Mouse (Mus musculus) neural tube, embryonic 15.5 days (tissue): ENCODE results near the gene Fam208a. TPM values are rescaled to one million over a fixed set of nuclear protein-coding genes. Genes with fewer than 3 reads are reported as not detected.

Source experiments
- ATAC-seq: fragments of 200-750 bp; cut with Nextera tagmentation; 2 replicates; pipeline ENCODE4 v1.8.0; 2017; ENCODE audit warnings: mild to moderate bottlenecking, moderate TSS enrichment, moderate library complexity; ENCODE audit not compliant: low FRiP score
- H3K27ac ChIP-seq: fragments of 300-500 bp; sonication (generic); replicated peaks from 2 replicates; pipeline ENCODE4 v1.5.1; 2015; ENCODE audit warnings: mild to moderate bottlenecking, inconsistent platforms
- H3K27me3 ChIP-seq: fragments of 300-500 bp; sonication (generic); replicated peaks from 2 replicates; pipeline ENCODE4 v1.6.1; 2015; ENCODE audit warnings: inconsistent platforms
- H3K36me3 ChIP-seq: fragments of 300-500 bp; sonication (generic); 2 replicates; pipeline ENCODE4 v1.6.1; 2015; ENCODE audit warnings: inconsistent platforms
- H3K4me1 ChIP-seq: fragments of 300-500 bp; sonication (generic); 2 replicates; pipeline ENCODE4 v1.6.1; 2015; ENCODE audit warnings: inconsistent platforms
- H3K4me2 ChIP-seq: fragments of 300-500 bp; sonication (generic); 2 replicates; pipeline ENCODE4 v1.6.1; 2015; ENCODE audit warnings: inconsistent platforms, mild to moderate bottlenecking, moderate library complexity
- H3K4me3 ChIP-seq: fragments of 300-500 bp; sonication (generic); replicated peaks from 2 replicates; pipeline ENCODE4 v1.5.1; 2015; ENCODE audit warnings: mild to moderate bottlenecking, inconsistent platforms
- H3K9ac ChIP-seq: fragments of 300-500 bp; sonication (generic); replicated peaks from 2 replicates; pipeline ENCODE4 v1.6.1; 2015; ENCODE audit warnings: mild to moderate bottlenecking, inconsistent platforms
- H3K9me3 ChIP-seq: fragments of 300-500 bp; sonication (generic); replicated peaks from 2 replicates; pipeline ENCODE4 v1.6.1; 2016; ENCODE audit warnings: inconsistent platforms
- WGBS: fragments of 180-500 bp; shearing (Covaris S2); methylation state at CpG from one replicate; pipeline ENCODE4 v1.1.7; 2015; ENCODE audit warnings: mixed read lengths; 5-methylcytosine and 5-hydroxymethylcytosine counted together
- polyA plus RNA-seq: library from polyadenylated mRNA; unstranded; fragments of >200 nt; fragmentation: Nextera tagmentation; extraction: Ambion mirVana; gene quantifications from 2 replicates; pipeline ENCODE4 v1.2.1, GENCODE M21; 2015

Gene Fam208a
- polyA plus RNA-seq, 1 experiment from 2014 or later: 15.9 TPM

- Histone ChIP-seq H3K9ac (peak overlapping the region; percentile 91), H3K27me3 (no peaks in the 10 kb centered on the region), H3K4me3 (peak overlapping the region; percentile 73), H3K9me3 (0 out of 2 replicates have a peak, but pooled peaks cover 5% of the 10 kb centered on the region), H3K4me1 (peaks cover 8% of the 10 kb centered on the region), H3K4me2 (peak overlapping the region; percentile 84), H3K27ac (peak overlapping the region; percentile 100), H3K36me3 (peaks cover 12% of the 10 kb centered on the region)
- peak; percentile 92 for ATAC-seq
- under 1% methylated on average over 76 of the region's 78 CpGs for WGBS
These were observed 508 bp downstream of the Fam208a start for GRCm38 (mm10) chr14:27428973-27429711.

DNA sequence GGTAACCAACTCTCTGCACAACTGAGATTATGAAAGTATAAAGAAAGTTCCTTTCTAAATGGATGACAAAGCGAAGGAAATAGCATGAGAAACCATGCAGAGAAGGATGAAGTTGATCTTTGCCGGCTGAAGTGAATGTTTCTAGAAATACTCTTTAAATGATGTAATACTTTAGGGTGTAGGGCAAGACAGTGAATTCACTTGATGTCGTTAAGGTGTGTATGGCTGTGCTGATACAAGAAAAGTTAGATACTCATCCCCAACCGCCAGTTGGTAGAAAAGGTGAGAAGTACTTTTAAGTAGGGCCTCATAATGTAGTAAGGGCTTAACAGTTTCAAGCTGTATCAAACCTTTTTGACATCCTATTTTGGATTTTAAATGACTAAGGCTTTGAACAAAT, 1.6 kb downstream of the Fam208a start:
- H3K9me3 ChIP-seq: 0 out of 2 replicates have a peak, but pooled peaks cover 5% of the 10 kb centered on the region
- H3K9ac ChIP-seq: no peak overlapping the region
- H3K27ac ChIP-seq: no peak overlapping the region
- H3K4me2 ChIP-seq: peak overlapping the region; percentile 84
- ATAC-seq: no peak
- WGBS: 90% methylated on average over 4 of the region's 4 CpGs
- peaks cover 15% of the 10 kb centered on the region for H3K36me3 ChIP-seq
- peaks cover 8% of the 10 kb centered on the region for H3K4me1 ChIP-seq
- H3K4me3 ChIP-seq: 0 out of 2 replicates have a peak overlapping the region, but pooled peaks have one; percentile 13
- H3K27me3 ChIP-seq: no peaks in the 10 kb centered on the region

DNA sequence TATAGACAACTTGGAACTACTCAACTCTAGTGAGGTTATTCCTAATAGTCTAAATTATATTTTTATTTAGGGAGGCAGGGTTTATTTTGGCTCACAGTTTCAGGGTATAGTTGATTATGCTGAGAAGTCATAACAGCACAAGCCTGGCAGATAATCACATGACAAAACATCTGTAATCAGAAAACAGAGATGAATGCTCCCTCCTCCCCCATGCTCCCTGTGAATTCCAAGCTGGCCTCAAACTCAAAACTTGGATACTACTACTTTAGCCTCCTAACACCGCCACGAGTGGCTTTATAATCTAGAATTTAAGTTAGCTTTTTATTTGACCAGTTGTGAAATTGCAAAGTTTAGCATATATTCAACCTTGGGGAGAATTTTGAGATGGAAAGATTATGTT, 3.4 kb downstream of the Fam208a start:
- 0 out of 2 replicates have a peak, but pooled peaks cover 5% of the 10 kb centered on the region for H3K9me3 ChIP-seq
- peaks cover 8% of the 10 kb centered on the region for H3K4me1 ChIP-seq
- H3K4me2 ChIP-seq: no peak overlapping the region
- no peak overlapping the region for H3K9ac ChIP-seq
- H3K36me3 ChIP-seq: peaks cover 15% of the 10 kb centered on the region
- 98% methylated on average over 2 of the region's 2 CpGs for WGBS
- no peaks in the 10 kb centered on the region for H3K27me3 ChIP-seq
- H3K27ac ChIP-seq: no peak overlapping the region
- ATAC-seq: no peak
- H3K4me3 ChIP-seq: no peak overlapping the region

- Histone ChIP-seq H3K27me3 (no peaks in the 10 kb centered on the region), H3K4me2 (no peak overlapping the region), H3K4me1 (no peaks in the 10 kb centered on the region), H3K27ac (no peak overlapping the region), H3K4me3 (no peak overlapping the region), H3K36me3 (peaks cover 17% of the 10 kb centered on the region), H3K9ac (no peak overlapping the region), H3K9me3 (0 out of 2 replicates have a peak, but pooled peaks cover 3% of the 10 kb centered on the region)
- no peak for ATAC-seq
- WGBS: 93% methylated on average over 1 of the region's 1 CpGs
These were observed 7.5 kb downstream of the Fam208a start for GRCm38 (mm10) chr14:27436116-27436515.

GRCm38 (mm10) chr14:27436826-27437225, 8.2 kb downstream of the Fam208a start:
- WGBS: 86% methylated on average over 3 of the region's 3 CpGs
- ATAC-seq: no peak
- Histone ChIP-seq H3K4me3 (no peak overlapping the region), H3K4me2 (no peak overlapping the region), H3K4me1 (no peaks in the 10 kb centered on the region), H3K9me3 (0 out of 2 replicates have a peak, but pooled peaks cover 3% of the 10 kb centered on the region), H3K27me3 (no peaks in the 10 kb centered on the region), H3K9ac (no peak overlapping the region), H3K27ac (no peak overlapping the region), H3K36me3 (peaks cover 17% of the 10 kb centered on the region)

DNA sequence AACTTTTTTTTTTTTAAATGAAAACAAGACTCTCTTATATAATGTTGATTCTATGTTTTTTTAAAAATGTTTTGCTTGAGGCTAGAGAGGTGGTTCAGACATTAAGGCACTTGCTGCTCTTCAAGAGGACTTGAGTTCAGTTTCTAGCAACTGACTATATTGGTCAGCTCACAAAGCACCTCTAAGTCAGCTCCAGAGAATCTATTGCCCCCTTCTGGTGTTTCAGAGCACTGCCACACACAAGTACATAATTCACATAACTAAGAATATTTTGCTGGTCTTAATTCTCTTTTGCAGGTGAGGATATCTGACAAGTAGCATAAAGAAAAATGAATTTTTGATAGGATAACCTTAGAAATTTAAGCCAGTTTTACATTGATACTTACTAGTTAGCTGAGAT, 12.3 kb downstream of the Fam208a start:
- no peak overlapping the region for H3K4me2 ChIP-seq
- no peaks in the 10 kb centered on the region for H3K9me3 ChIP-seq
- H3K9ac ChIP-seq: no peak overlapping the region
- no peaks in the 10 kb centered on the region for H3K4me1 ChIP-seq
- no peak overlapping the region for H3K27ac ChIP-seq
- no peak overlapping the region for H3K4me3 ChIP-seq
- no peak for ATAC-seq
- H3K27me3 ChIP-seq: no peaks in the 10 kb centered on the region
- peaks cover 23% of the 10 kb centered on the region for H3K36me3 ChIP-seq

GRCm38 (mm10) chr14:27444851-27445281, 16.2 kb downstream of the Fam208a start:
- Histone ChIP-seq H3K36me3 (peaks cover 35% of the 10 kb centered on the region), H3K27ac (no peak overlapping the region), H3K4me3 (no peak overlapping the region), H3K4me2 (no peak overlapping the region), H3K9ac (no peak overlapping the region), H3K9me3 (no peaks in the 10 kb centered on the region), H3K4me1 (no peaks in the 10 kb centered on the region), H3K27me3 (no peaks in the 10 kb centered on the region)
- ATAC-seq: no peak
- WGBS: 71% methylated on average over 2 of the region's 2 CpGs

DNA sequence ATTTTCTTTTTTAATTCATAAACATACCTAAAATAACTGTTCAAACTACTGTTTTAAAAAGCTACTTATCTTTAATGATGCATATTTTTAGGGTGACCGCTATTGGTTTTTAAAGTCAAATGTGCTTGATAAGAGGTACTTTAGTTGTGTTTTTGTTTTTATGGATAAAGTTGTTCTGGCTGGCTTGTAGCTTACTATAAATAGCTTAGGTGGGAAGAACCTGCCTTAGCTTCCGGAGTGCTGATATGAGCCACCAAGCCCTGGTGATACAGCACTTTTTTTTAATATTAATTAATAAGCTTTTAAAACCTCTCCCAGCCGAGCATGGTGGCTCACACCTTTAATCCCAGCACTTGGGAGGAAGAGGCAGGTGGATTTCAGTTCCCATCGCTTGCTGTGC, 18.3 kb downstream of the Fam208a start:
- Histone ChIP-seq H3K27me3 (no peaks in the 10 kb centered on the region), H3K4me3 (no peak overlapping the region), H3K4me2 (no peak overlapping the region), H3K4me1 (no peaks in the 10 kb centered on the region), H3K9ac (no peak overlapping the region), H3K27ac (no peak overlapping the region), H3K9me3 (no peaks in the 10 kb centered on the region), H3K36me3 (peaks cover 36% of the 10 kb centered on the region)
- WGBS: 93% methylated on average over 4 of the region's 4 CpGs
- ATAC-seq: no peak

GRCm38 (mm10) chr14:27491399-27491798, 62.8 kb downstream of the Fam208a start:
- Histone ChIP-seq H3K9ac (no peak overlapping the region), H3K4me2 (no peak overlapping the region), H3K27me3 (no peaks in the 10 kb centered on the region), H3K36me3 (peaks cover 56% of the 10 kb centered on the region), H3K4me1 (no peaks in the 10 kb centered on the region), H3K27ac (no peak overlapping the region), H3K4me3 (no peak overlapping the region), H3K9me3 (no peaks in the 10 kb centered on the region)
- 92% methylated on average over 5 of the region's 5 CpGs for WGBS
- ATAC-seq: no peak

DNA sequence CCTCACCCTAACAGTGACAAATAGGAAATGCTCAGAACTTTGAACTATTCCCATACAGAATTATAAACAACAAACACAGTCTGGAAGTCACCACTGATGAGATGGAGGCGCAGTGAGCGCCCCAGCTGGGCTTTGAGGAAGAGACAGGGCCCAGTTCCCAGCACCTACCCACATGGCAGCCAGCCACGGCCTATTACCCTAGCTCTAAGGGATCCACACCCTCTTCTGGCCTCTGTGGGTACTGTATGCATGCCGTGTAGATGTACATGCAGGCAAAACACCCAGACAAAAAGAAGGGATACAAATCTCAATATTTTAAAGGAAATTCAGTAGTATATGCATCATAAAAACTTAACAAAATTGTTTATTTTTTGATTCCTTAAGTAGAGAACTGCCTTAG, 64.9 kb downstream of the Fam208a start:
- Histone ChIP-seq H3K4me1 (no peaks in the 10 kb centered on the region), H3K4me3 (no peak overlapping the region), H3K27me3 (no peaks in the 10 kb centered on the region), H3K9me3 (no peaks in the 10 kb centered on the region), H3K36me3 (peaks cover 61% of the 10 kb centered on the region), H3K9ac (no peak overlapping the region), H3K4me2 (no peak overlapping the region), H3K27ac (no peak overlapping the region)
- no peak for ATAC-seq
- WGBS: 90% methylated on average over 4 of the region's 4 CpGs

DNA sequence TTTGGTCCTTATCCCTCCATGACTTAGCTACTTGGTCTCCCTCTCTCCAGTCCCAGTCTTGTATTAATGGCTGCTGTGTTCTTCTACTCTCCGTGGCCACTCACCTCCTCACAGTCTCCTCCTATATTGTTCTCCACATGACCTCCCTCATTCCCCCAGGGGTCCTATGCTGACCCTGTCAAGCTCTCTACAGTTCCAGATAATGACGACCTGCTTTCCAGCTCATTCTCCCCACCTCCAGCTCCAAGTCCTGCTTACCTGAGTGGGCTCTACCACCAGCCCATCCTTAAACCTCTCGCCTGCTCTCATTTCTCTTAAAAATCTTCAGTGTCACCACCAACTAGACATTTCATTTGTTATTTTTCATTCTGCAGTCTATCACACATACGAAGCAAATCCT, 72.5 kb downstream of the Fam208a start:
- H3K27ac ChIP-seq: no peak overlapping the region
- no peak overlapping the region for H3K4me3 ChIP-seq
- H3K9ac ChIP-seq: no peak overlapping the region
- WGBS: 87% methylated on average over 4 of the region's 4 CpGs
- no peaks in the 10 kb centered on the region for H3K27me3 ChIP-seq
- no peak for ATAC-seq
- no peaks in the 10 kb centered on the region for H3K9me3 ChIP-seq
- H3K4me1 ChIP-seq: no peaks in the 10 kb centered on the region
- no peak overlapping the region for H3K4me2 ChIP-seq
- H3K36me3 ChIP-seq: peaks cover 18% of the 10 kb centered on the region

DNA sequence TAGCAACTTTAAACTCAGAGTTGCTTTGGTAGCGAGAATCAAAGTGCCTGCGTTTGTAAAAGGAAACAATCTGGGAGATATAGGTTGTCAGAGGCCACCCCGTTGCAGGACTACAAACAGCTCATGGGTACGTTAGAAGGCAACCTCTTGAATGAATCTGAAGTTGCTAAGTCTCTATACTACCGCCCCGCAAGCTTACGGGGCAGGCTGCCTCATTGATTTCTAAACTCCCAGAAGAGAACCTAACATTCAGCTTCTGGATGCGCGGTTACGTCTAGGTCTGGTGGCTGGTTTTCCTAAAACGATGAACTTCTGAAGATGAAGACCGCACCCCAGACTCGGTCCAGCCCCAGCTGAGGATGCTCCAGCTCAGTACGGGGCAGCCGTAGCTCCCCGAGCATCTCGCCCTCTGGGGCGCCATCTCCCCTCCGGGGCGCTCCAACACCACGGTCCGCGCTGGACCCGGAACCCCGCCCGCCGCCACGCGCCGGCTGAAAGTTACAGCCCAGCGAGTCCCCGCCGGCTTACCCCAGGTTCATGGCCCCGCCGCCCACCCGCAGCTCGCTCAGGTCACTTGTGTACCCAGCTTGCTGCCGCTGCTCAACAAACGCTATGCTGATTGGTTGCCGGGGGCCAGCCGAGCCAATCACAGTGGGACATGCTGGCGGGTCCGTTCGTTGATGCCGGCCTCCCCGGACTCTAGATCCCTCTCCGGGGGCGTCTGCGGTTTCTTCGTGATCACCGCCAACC, 79.4 kb downstream of the Fam208a start, which contains the start of gene Ccdc66:
TSS of gene Ccdc66 (minus strand) at position 567 of the 750 bp plus-strand sequence.
- no peaks in the 10 kb centered on the region for H3K27me3 ChIP-seq
- H3K4me1 ChIP-seq: peaks cover 16% of the 10 kb centered on the region
- H3K9me3 ChIP-seq: no peaks in the 10 kb centered on the region
- H3K27ac ChIP-seq: peak within 1 kb of the TSS; percentile 80
- ATAC-seq: peak; percentile 98
- peak within 1 kb of the TSS; percentile 66 for H3K4me2 ChIP-seq
- WGBS: under 1% methylated on average over 51 of the region's 51 CpGs
- H3K9ac ChIP-seq: peak within 1 kb of the TSS; percentile 86
- H3K36me3 ChIP-seq: no peaks in the 10 kb centered on the region; the same call in 1 of the 2 replicates
- peak within 1 kb of the TSS; percentile 91 for H3K4me3 ChIP-seq
